Mouse (Mus musculus) MEL (cell line): ENCODE results near the gene Scn8a. TPM values are rescaled to one million over a fixed set of nuclear protein-coding genes. Genes with fewer than 3 reads are reported as not detected.

Source experiments
- DNase-seq: peaks from one replicate; pipeline ENCODE4 v3.0.0; 2011; ENCODE audit warnings: low read depth, low spot score
- H3K27ac ChIP-seq: 2 replicates; pipeline ENCODE4 v1.5.1; 2012; ENCODE audit warnings: low read depth, mild to moderate bottlenecking, control low read depth, low read length, moderate library complexity; ENCODE audit not compliant: control insufficient read depth
- H3K27me3 ChIP-seq, 2 experiments: fragments of 150-350 bp in 1 of 2; sonication (generic) in 1 of 2; 2 replicates each; pipeline ENCODE4 v1.6.1; 2012; ENCODE audit warnings: low read length in 2 of 2, mild to moderate bottlenecking in 2 of 2, improper control_type of control experiment in 1 of 2, moderate library complexity in 1 of 2; ENCODE audit not compliant: insufficient read depth in 2 of 2, control insufficient read depth in 1 of 2
- H3K36me3 ChIP-seq, 2 experiments: 2 replicates each; pipeline ENCODE4 v1.6.1; 2012 to 2014; ENCODE audit warnings: low read length in 2 of 2, improper control_type of control experiment in 1 of 2, inconsistent platforms in 1 of 2, mild to moderate bottlenecking in 1 of 2; ENCODE audit not compliant: insufficient read depth in 2 of 2, control insufficient read depth in 1 of 2
- H3K4me1 ChIP-seq, 2 experiments: fragments of 150-350 bp in 1 of 2; sonication (generic) in 1 of 2; 2 replicates each; pipeline ENCODE4 v1.6.1; 2012; ENCODE audit warnings: low read length in 2 of 2, improper control_type of control experiment in 1 of 2, mild to moderate bottlenecking in 1 of 2; ENCODE audit not compliant: insufficient read depth in 2 of 2, control insufficient read depth in 1 of 2
- H3K4me3 ChIP-seq, 2 experiments: fragments of 150-350 bp in 1 of 2; sonication (generic) in 1 of 2; 2 replicates each; pipeline ENCODE4 v1.5.1; 2012; ENCODE audit warnings: low read depth in 2 of 2, low read length in 2 of 2, mild to moderate bottlenecking in 2 of 2, moderate library complexity in 2 of 2, control low read depth in 1 of 2, improper control_type of control experiment in 1 of 2; ENCODE audit not compliant: control insufficient read depth in 1 of 2, insufficient read depth in 1 of 2
- H3K79me2 ChIP-seq: 2 replicates; pipeline ENCODE4 v1.6.1; 2012; ENCODE audit warnings: mild to moderate bottlenecking, low read length, moderate library complexity; ENCODE audit not compliant: control insufficient read depth, poor library complexity, insufficient read depth
- H3K9ac ChIP-seq: 2 replicates; pipeline ENCODE4 v1.6.1; 2012; ENCODE audit warnings: low read depth, mild to moderate bottlenecking, control low read depth, low read length, moderate library complexity; ENCODE audit not compliant: control insufficient read depth, poor library complexity, severe bottlenecking
- H3K9me3 ChIP-seq: fragments of 150-350 bp; sonication (generic); replicated peaks from 2 replicates; pipeline ENCODE4 v1.6.1; 2012; ENCODE audit warnings: mild to moderate bottlenecking, low read length, improper control_type of control experiment, moderate library complexity; ENCODE audit not compliant: insufficient read depth
- CHD1 ChIP-seq: IDR thresholded peaks from 2 replicates; pipeline ENCODE4 v1.6.1; 2012; ENCODE audit warnings: low read depth, mild to moderate bottlenecking, inconsistent platforms, low read length, improper control_type of control experiment
- CHD2 ChIP-seq: IDR thresholded peaks from 2 replicates; pipeline ENCODE4 v1.6.1; 2011; ENCODE audit warnings: low read length, improper control_type of control experiment
- CTCF ChIP-seq, 3 experiments: IDR thresholded peaks in 2 of 3; conservative IDR thresholded peaks in 1 of 3; 2 replicates each; pipeline ENCODE4 v1.5.1; 2011 to 2012; ENCODE audit warnings: low read length in 3 of 3, low read depth in 2 of 3, mild to moderate bottlenecking in 2 of 3, improper control_type of control experiment in 1 of 3, inconsistent platforms in 1 of 3, mixed read lengths in 1 of 3, moderate library complexity in 1 of 3; ENCODE audit not compliant: control insufficient read depth in 1 of 3, insufficient read depth in 1 of 3, poor library complexity in 1 of 3, severe bottlenecking in 1 of 3
- E2F4 ChIP-seq: IDR thresholded peaks from 2 replicates; pipeline ENCODE4 v1.6.1; 2011; ENCODE audit warnings: low read depth, low read length, improper control_type of control experiment, borderline replicate concordance
- ELF1 ChIP-seq: IDR thresholded peaks from 2 replicates; pipeline ENCODE4 v1.6.1; 2014; ENCODE audit warnings: low read depth, mild to moderate bottlenecking, inconsistent platforms, low read length, improper control_type of control experiment, moderate library complexity
- EP300 ChIP-seq, 2 experiments: IDR thresholded peaks; 2 replicates each; pipeline ENCODE4 v1.6.1; 2011; ENCODE audit warnings: improper control_type of control experiment in 2 of 2, low read length in 2 of 2, low read depth in 1 of 2, mild to moderate bottlenecking in 1 of 2
- ETS1 ChIP-seq: IDR thresholded peaks from 2 replicates; pipeline ENCODE4 v1.6.1; 2012; ENCODE audit warnings: low read depth, mild to moderate bottlenecking, inconsistent platforms, low read length, improper control_type of control experiment, moderate library complexity
- GATA1 ChIP-seq: IDR thresholded peaks from 2 replicates; pipeline ENCODE4 v1.6.1; 2011; ENCODE audit warnings: low read depth, low read length, improper control_type of control experiment
- MAFK ChIP-seq: IDR thresholded peaks from 2 replicates; pipeline ENCODE4 v1.6.1; 2011; ENCODE audit warnings: low read depth, mild to moderate bottlenecking, low read length, improper control_type of control experiment, borderline replicate concordance
- MAX ChIP-seq: IDR thresholded peaks from 2 replicates; pipeline ENCODE4 v1.6.1; 2011; ENCODE audit warnings: low read length, improper control_type of control experiment
- MEF2A ChIP-seq: IDR thresholded peaks from 2 replicates; pipeline ENCODE4 v1.6.1; 2014; ENCODE audit warnings: low read depth, mild to moderate bottlenecking, inconsistent platforms, low read length, improper control_type of control experiment; ENCODE audit not compliant: poor library complexity, insufficient replicate concordance, severe bottlenecking; ENCODE audit errors: extremely low read depth
- MXI1 ChIP-seq: IDR thresholded peaks from 2 replicates; pipeline ENCODE4 v1.6.1; 2011; ENCODE audit warnings: mild to moderate bottlenecking, low read depth, low read length, improper control_type of control experiment
- MYB ChIP-seq: IDR thresholded peaks from 2 replicates; pipeline ENCODE4 v1.6.1; 2011; ENCODE audit warnings: mild to moderate bottlenecking, low read depth, low read length, improper control_type of control experiment
- NELFE ChIP-seq: IDR thresholded peaks from 2 replicates; pipeline ENCODE4 v1.6.1; 2011; ENCODE audit warnings: low read depth, low read length, improper control_type of control experiment
- POLR2A ChIP-seq, 2 experiments: IDR thresholded peaks; 2 replicates each; pipeline ENCODE4 v1.6.1; 2011 to 2012; ENCODE audit warnings: low read length in 2 of 2, mild to moderate bottlenecking in 2 of 2, control low read depth in 1 of 2, improper control_type of control experiment in 1 of 2, low read depth in 1 of 2, moderate library complexity in 1 of 2; ENCODE audit not compliant: control insufficient read depth in 1 of 2, insufficient read depth in 1 of 2, poor library complexity in 1 of 2
- POLR2AphosphoS2 ChIP-seq: IDR thresholded peaks from 2 replicates; pipeline ENCODE4 v1.6.1; 2011; ENCODE audit warnings: low read length, improper control_type of control experiment
- POLR2AphosphoS5 ChIP-seq: IDR thresholded peaks from 2 replicates; pipeline ENCODE4 v1.6.1; 2012; ENCODE audit warnings: low read depth, borderline replicate concordance, mild to moderate bottlenecking, inconsistent platforms, low read length, moderate library complexity, mixed read lengths
- RAD21 ChIP-seq: IDR thresholded peaks from 2 replicates; pipeline ENCODE4 v1.6.1; 2011; ENCODE audit warnings: mild to moderate bottlenecking, low read depth, low read length, improper control_type of control experiment
- RCOR1 ChIP-seq: IDR thresholded peaks from 2 replicates; pipeline ENCODE4 v1.6.1; 2012; ENCODE audit warnings: low read depth, mild to moderate bottlenecking, inconsistent platforms, low read length, improper control_type of control experiment
- SIN3A ChIP-seq: IDR thresholded peaks from 2 replicates; pipeline ENCODE4 v1.6.1; 2012; ENCODE audit warnings: low read length, improper control_type of control experiment, inconsistent platforms
- SMC3 ChIP-seq: IDR thresholded peaks from 2 replicates; pipeline ENCODE4 v1.6.1; 2011; ENCODE audit warnings: low read depth, low read length, improper control_type of control experiment
- TBP ChIP-seq: IDR thresholded peaks from 2 replicates; pipeline ENCODE4 v1.8.0; 2011; ENCODE audit warnings: low read depth, low read length, improper control_type of control experiment
- TCF12 ChIP-seq: IDR thresholded peaks from 2 replicates; pipeline ENCODE4 v1.6.1; 2014; ENCODE audit warnings: low read depth, mild to moderate bottlenecking, inconsistent platforms, low read length, improper control_type of control experiment, moderate library complexity
- UBTF ChIP-seq: IDR thresholded peaks from 2 replicates; pipeline ENCODE4 v1.6.1; 2012; ENCODE audit warnings: low read depth, mild to moderate bottlenecking, inconsistent platforms, low read length, improper control_type of control experiment, moderate library complexity, borderline replicate concordance; ENCODE audit not compliant: insufficient read depth
- USF1 ChIP-seq: IDR thresholded peaks from 2 replicates; pipeline ENCODE4 v1.6.1; 2014; ENCODE audit warnings: low read depth, mild to moderate bottlenecking, inconsistent platforms, low read length, improper control_type of control experiment, moderate library complexity
- USF2 ChIP-seq, 2 experiments: IDR thresholded peaks; 2 replicates each; pipeline ENCODE4 v1.6.1; 2011 to 2012; ENCODE audit warnings: improper control_type of control experiment in 2 of 2, low read length in 2 of 2, borderline replicate concordance in 1 of 2, inconsistent platforms in 1 of 2, low read depth in 1 of 2, mild to moderate bottlenecking in 1 of 2; ENCODE audit not compliant: insufficient read depth in 1 of 2
- ZC3H11A ChIP-seq: IDR thresholded peaks from 2 replicates; pipeline ENCODE4 v1.6.1; 2012; ENCODE audit warnings: low read depth, mild to moderate bottlenecking, inconsistent platforms, low read length, improper control_type of control experiment
- ZKSCAN1 ChIP-seq: IDR thresholded peaks from 2 replicates; pipeline ENCODE4 v1.6.1; 2012; ENCODE audit warnings: low read depth, mild to moderate bottlenecking, inconsistent platforms, low read length, improper control_type of control experiment, moderate library complexity
- ZNF384 ChIP-seq: IDR thresholded peaks from 2 replicates; pipeline ENCODE4 v1.6.1; 2012; ENCODE audit warnings: low read depth, mild to moderate bottlenecking, inconsistent platforms, low read length, improper control_type of control experiment
- polyA plus RNA-seq, 2 experiments: library from polyadenylated mRNA; stranded (reverse) in 1 of 2; unstranded in 1 of 2; fragments of >175 nt in 1 of 2; fragments of >200 nt in 1 of 2; gene quantifications; 2 replicates each; pipeline versions ENCODE4 v1.2.1 to v1.2.4; 2012; ENCODE audit warnings: low replicate concordance in 2 of 2, low read depth in 1 of 2; ENCODE audit not compliant: insufficient read length in 2 of 2, insufficient read depth in 1 of 2, missing spikeins in 1 of 2
- total RNA-seq: library from RNA; depleted of rRNA; stranded (reverse); fragments of 300-350 nt; gene quantifications from 2 replicates; pipeline ENCODE4 v1.2.3, GENCODE M21; 2012

Gene Scn8a
- total and polyA plus RNA-seq, 3 experiments, result 0.01 to 0.08 TPM; not detected in 1

GRCm38 (mm10) chr15:100836729-100837128, 32.9 kb upstream of the Scn8a start:
- Histone ChIP-seq H3K36me3 (no peaks in the 10 kb centered on the region), H3K9ac (no peak overlapping the region), H3K4me3 (no peak overlapping the region), H3K9me3 (no peaks in the 10 kb centered on the region), H3K79me2 (no peaks in the 10 kb centered on the region), H3K27me3 (peaks cover 2% of the 10 kb centered on the region in 2 experiments; a peak in 2 of 4 replicates), H3K27ac (no peak overlapping the region), H3K4me1 (no peaks in the 10 kb centered on the region)
- DNase-seq, result no peak
- no peak for TF ChIP-seq ELF1
- TF ChIP-seq POLR2AphosphoS2, result no peak
- TF ChIP-seq CHD2, result no peak
- TF ChIP-seq CTCF (IDR thresholded peaks at IDR 0.05 in 2 of 3, conservative IDR thresholded peaks at IDR 0.05 in 1 of 3; ENCODE audit: control insufficient read depth in 1 of 3, insufficient read depth in 1 of 3, low read depth in 2 of 3, low read length in 3 of 3, poor library complexity in 1 of 3, severe bottlenecking in 1 of 3), result no peak
- TF ChIP-seq EP300 (IDR thresholded peaks at IDR 0.05; ENCODE audit: low read depth in 1 of 2, low read length in 2 of 2), result no peak
- TF ChIP-seq POLR2A (IDR thresholded peaks at IDR 0.05; ENCODE audit: control insufficient read depth in 1 of 2, insufficient read depth in 1 of 2, low read depth in 1 of 2, low read length in 2 of 2, poor library complexity in 1 of 2), result no peak
- TF ChIP-seq RAD21, result no peak
- TF ChIP-seq USF1, result peak; percentile 68
- no peak for TF ChIP-seq GATA1
- TF ChIP-seq USF2 (IDR thresholded peaks at IDR 0.05; ENCODE audit: borderline replicate concordance in 1 of 2, insufficient read depth in 1 of 2, low read depth in 1 of 2, low read length in 2 of 2), result 0 out of 4 replicates have a peak, but pooled peaks of 1 of the 2 experiments have one; percentile 5
- no peak for TF ChIP-seq ZC3H11A

- Histone ChIP-seq H3K27me3 (peaks cover 0 to 3% of the 10 kb centered on the region in 2 experiments; a peak in 2 of 4 replicates), H3K79me2 (no peaks in the 10 kb centered on the region), H3K36me3 (no peaks in the 10 kb centered on the region), H3K9me3 (no peaks in the 10 kb centered on the region), H3K9ac (no peak overlapping the region), H3K27ac (no peak overlapping the region), H3K4me1 (no peaks in the 10 kb centered on the region), H3K4me3 (no peak overlapping the region)
- DNase-seq, result peak; percentile 52
- TF ChIP-seq UBTF, result no peak
- no peak for TF ChIP-seq TCF12
- TF ChIP-seq NELFE, result no peak
- no peak for TF ChIP-seq ZNF384
- peak; percentile 77 for TF ChIP-seq SMC3
- TF ChIP-seq MEF2A, result no peak
- TF ChIP-seq ZKSCAN1, result no peak
- no peak for TF ChIP-seq MAX
- TF ChIP-seq SIN3A, result no peak
- no peak for TF ChIP-seq MYB
- TF ChIP-seq MAFK, result no peak
- no peak for TF ChIP-seq CHD1
- TF ChIP-seq POLR2AphosphoS2, result no peak
- TF ChIP-seq USF1, result no peak
- TF ChIP-seq ZC3H11A, result peak; percentile 49
- TF ChIP-seq TBP, result no peak
- TF ChIP-seq MXI1, result no peak
- TF ChIP-seq ETS1, result no peak
- TF ChIP-seq RCOR1, result no peak
- peak; percentile 47 for TF ChIP-seq RAD21
- no peak for TF ChIP-seq POLR2AphosphoS5
- peak; percentile 59 to 78 (median 76) for TF ChIP-seq CTCF (IDR thresholded peaks at IDR 0.05 in 2 of 3, conservative IDR thresholded peaks at IDR 0.05 in 1 of 3; ENCODE audit: control insufficient read depth in 1 of 3, insufficient read depth in 1 of 3, low read depth in 2 of 3, low read length in 3 of 3, poor library complexity in 1 of 3, severe bottlenecking in 1 of 3)
- no peak for TF ChIP-seq USF2 (IDR thresholded peaks at IDR 0.05; ENCODE audit: borderline replicate concordance in 1 of 2, insufficient read depth in 1 of 2, low read depth in 1 of 2, low read length in 2 of 2)
- TF ChIP-seq E2F4, result no peak
- TF ChIP-seq CHD2, result no peak
These were observed 31.0 kb upstream of the Scn8a start for GRCm38 (mm10) chr15:100838607-100839207.
